Mouse (Mus musculus) myocyte (in vitro differentiated cells): Measurements from ENCODE around the gene Kalrn.

Experiments used
- CEBPB ChIP-seq: IDR thresholded peaks from 2 replicates; pipeline ENCODE4 v1.6.1; 2011; ENCODE audit warnings: mild to moderate bottlenecking, moderate library complexity; ENCODE audit not compliant: poor library complexity, insufficient read depth, severe bottlenecking
- MAX ChIP-seq: IDR thresholded peaks from one replicate; pipeline ENCODE4 v1.6.1; 2011; ENCODE audit warnings: low read depth, mild to moderate bottlenecking, control low read depth
- POLR2A ChIP-seq: IDR thresholded peaks from one replicate; pipeline ENCODE4 v1.6.1; 2011; ENCODE audit warnings: low read depth, mild to moderate bottlenecking, control low read depth, moderate library complexity; ENCODE audit not compliant: insufficient read length
- SRF ChIP-seq: IDR thresholded peaks from one replicate; pipeline ENCODE4 v1.6.1; 2011; ENCODE audit warnings: low read depth; ENCODE audit not compliant: control insufficient read depth, insufficient read length
- TCF12 ChIP-seq: IDR thresholded peaks from one replicate; pipeline ENCODE4 v1.6.1; 2011; ENCODE audit warnings: mild to moderate bottlenecking, control low read depth; ENCODE audit not compliant: poor library complexity, insufficient read depth, severe bottlenecking
- USF1 ChIP-seq: IDR thresholded peaks from one replicate; pipeline ENCODE4 v1.6.1; 2011; ENCODE audit warnings: low read depth, mild to moderate bottlenecking, control low read depth, moderate library complexity

DNA sequence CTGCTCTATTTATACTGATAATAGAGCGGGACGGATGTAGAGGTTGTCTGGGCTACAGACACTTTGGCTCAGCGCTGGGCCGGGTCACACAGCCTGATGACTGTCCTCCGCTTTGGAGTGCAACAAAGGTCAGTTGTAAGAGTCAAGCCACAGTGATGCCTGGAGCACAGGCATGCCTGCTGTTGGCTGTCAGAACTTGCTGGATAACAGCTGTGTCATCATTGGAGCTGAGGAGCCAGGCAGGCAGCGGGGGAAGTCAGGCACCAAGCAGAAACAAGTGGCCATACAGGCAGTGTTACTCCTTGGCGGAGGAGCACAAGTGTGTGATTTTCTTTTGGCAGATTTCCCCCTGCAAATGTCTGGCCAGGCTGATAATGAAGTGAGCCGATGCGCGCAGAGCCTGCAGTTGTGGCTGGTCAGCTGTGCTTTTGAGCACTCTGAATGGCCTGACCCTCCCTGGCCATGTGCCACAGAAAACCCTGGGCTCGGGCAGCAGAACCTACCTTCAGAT is 632.0 kb downstream of the Kalrn start:
- no peak for TF ChIP-seq MAX
- no peak for TF ChIP-seq USF1
- peak; percentile 22 for TF ChIP-seq POLR2A
- peak; percentile 77 for TF ChIP-seq TCF12
- no peak for TF ChIP-seq SRF
- no peak for TF ChIP-seq CEBPB
